Mouse (Mus musculus): ENCODE measurements at regions not wholly inside any gene's neighbourhood (a gene's known extent, or its start where the extent isn't known, plus 50 kb on each side); places are given as distances from the start of the nearest gene placed in this dataset.

GRCm38 (mm10) chr9:31578506-31579173 lies 114.4 kb upstream of the Tmem45b start:
- TF ChIP-seq GABPA (IDR thresholded peaks at IDR 0.05; ENCODE audit: low read depth, low read length) (no peak), MYC (IDR thresholded peaks at IDR 0.05; ENCODE audit: low read depth, low read length) (no peak), CTCF (IDR thresholded peaks at IDR 0.05 in 2 of 3, conservative IDR thresholded peaks at IDR 0.05 in 1 of 3; ENCODE audit: control insufficient read depth in 1 of 3, insufficient read depth in 1 of 3, low read depth in 2 of 3, low read length in 3 of 3, poor library complexity in 1 of 3, severe bottlenecking in 1 of 3) (no peak), CHD1 (IDR thresholded peaks at IDR 0.05; ENCODE audit: low read depth, low read length) (no peak), POLR2A (IDR thresholded peaks at IDR 0.05; ENCODE audit: control insufficient read depth in 1 of 2, insufficient read depth in 1 of 2, low read depth in 1 of 2, low read length in 2 of 2, poor library complexity in 1 of 2) (no peak), MAX (IDR thresholded peaks at IDR 0.05; ENCODE audit: low read length) (no peak), KAT2A (conservative IDR thresholded peaks at IDR 0.05; ENCODE audit: low read depth, low read length) (no peak), BHLHE40 (IDR thresholded peaks at IDR 0.05; ENCODE audit: borderline replicate concordance, low read depth, low read length) (no peak), ETS1 (IDR thresholded peaks at IDR 0.05; ENCODE audit: low read depth, low read length) (no peak)

Data from MEL (cell line).